Mouse (Mus musculus): ENCODE data around the gene Lgr5.

The Lgr5 gene

GRCm38 (mm10) chr10:115571317-115571716 is 16.3 kb downstream of the Lgr5 start:
- DNase-seq (ENCODE audit: low spot score in 2 of 2) = no peak

- no peak for DNase-seq (ENCODE audit: low spot score in 2 of 2)
These were observed 17.0 kb downstream of the Lgr5 start for GRCm38 (mm10) chr10:115570577-115570976.

GRCm38 (mm10) chr10:115569712-115570491 is 17.7 kb downstream of the Lgr5 start, which contains the start of gene A930009A15Rik:
TSS of gene A930009A15Rik (plus strand) at chr10:115569986.
- no peak for DNase-seq (ENCODE audit: low spot score in 2 of 2)

- DNase-seq (ENCODE audit: low spot score in 2 of 2) = no peak
These were observed 23.6 kb downstream of the Lgr5 start for GRCm38 (mm10) chr10:115563961-115564360.

- DNase-seq (ENCODE audit: low spot score in 2 of 2) = no peak
These were observed 24.5 kb downstream of the Lgr5 start for GRCm38 (mm10) chr10:115562911-115563686.

GRCm38 (mm10) chr10:115561136-115561880 is 26.3 kb downstream of the Lgr5 start:
- no peak for DNase-seq (ENCODE audit: low spot score in 2 of 2)

- DNase-seq (ENCODE audit: low spot score in 2 of 2) = no peak
These were observed 30.8 kb downstream of the Lgr5 start for GRCm38 (mm10) chr10:115556738-115557242.

- DNase-seq (ENCODE audit: low spot score in 2 of 2) = no peak
These were observed 32.3 kb downstream of the Lgr5 start for GRCm38 (mm10) chr10:115555191-115555765.

- DNase-seq (ENCODE audit: low spot score in 2 of 2) = no peak
These were observed 34.0 kb downstream of the Lgr5 start for GRCm38 (mm10) chr10:115553352-115554113.

- no peak for DNase-seq (ENCODE audit: low spot score in 2 of 2)
These were observed 36.5 kb downstream of the Lgr5 start for GRCm38 (mm10) chr10:115551069-115551468.

GRCm38 (mm10) chr10:115550253-115550652 is 37.3 kb downstream of the Lgr5 start:
- no peak for DNase-seq (ENCODE audit: low spot score in 2 of 2)

- DNase-seq (ENCODE audit: low spot score in 2 of 2) = no peak
These were observed 44.7 kb downstream of the Lgr5 start for GRCm38 (mm10) chr10:115542917-115543316.

GRCm38 (mm10) chr10:115530746-115531145 is 56.8 kb downstream of the Lgr5 start:
- no peak for DNase-seq (ENCODE audit: low spot score in 2 of 2)

GRCm38 (mm10) chr10:115529768-115530167 is 57.8 kb downstream of the Lgr5 start:
- no peak for DNase-seq (ENCODE audit: low spot score in 2 of 2)

- no peak for DNase-seq (ENCODE audit: low spot score in 2 of 2)
These were observed 58.7 kb downstream of the Lgr5 start for GRCm38 (mm10) chr10:115528892-115529291.

GRCm38 (mm10) chr10:115521081-115521451 is 66.5 kb downstream of the Lgr5 start:
- DNase-seq (ENCODE audit: low spot score in 2 of 2) = no peak

GRCm38 (mm10) chr10:115520200-115521080 is 67.1 kb downstream of the Lgr5 start:
- no peak for DNase-seq (ENCODE audit: low spot score in 2 of 2)

GRCm38 (mm10) chr10:115518845-115519244 is 68.7 kb downstream of the Lgr5 start:
- no peak for DNase-seq (ENCODE audit: low spot score in 2 of 2)

- no peak for DNase-seq (ENCODE audit: low spot score in 2 of 2)
These were observed 72.1 kb downstream of the Lgr5 start for GRCm38 (mm10) chr10:115515503-115515902.

- no peak for DNase-seq (ENCODE audit: low spot score in 2 of 2)
These were observed 76.6 kb downstream of the Lgr5 start for GRCm38 (mm10) chr10:115510959-115511358.
